Mouse (Mus musculus) skeletal muscle tissue, postnatal 0 days (tissue): ENCODE data around the gene Rgs1. TPM values are rescaled to one million over a fixed set of nuclear protein-coding genes. Genes with fewer than 3 reads are reported as not detected.

Experiments
- polyA plus RNA-seq: library from polyadenylated mRNA; unstranded; fragments of >200 nt; fragmentation: Nextera tagmentation; extraction: Ambion mirVana; gene quantifications from 2 replicates; pipeline ENCODE4 v1.2.1, GENCODE M21; 2015

The Rgs1 gene
- 0.55 and 0.82 TPM in 2 replicates for polyA plus RNA-seq

DNA sequence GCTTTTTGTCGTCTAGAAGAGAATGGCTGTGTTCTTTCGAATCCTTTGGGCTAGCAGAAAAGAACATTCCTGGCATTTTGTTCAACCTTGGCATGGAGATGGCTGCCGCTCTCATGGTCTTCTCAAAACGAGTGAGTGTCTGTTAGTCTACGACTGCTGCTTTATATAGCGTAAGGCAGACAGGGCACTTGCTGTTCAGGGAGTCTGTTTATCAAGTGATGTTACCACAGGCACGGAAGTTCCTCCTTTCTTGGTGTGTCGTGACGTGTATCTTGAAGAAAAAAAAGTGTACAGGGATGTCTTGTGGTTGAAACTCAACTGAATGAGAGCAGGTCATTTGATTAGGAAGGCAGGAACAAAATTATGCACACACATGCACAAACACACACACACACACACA lies at the start of gene Rgs1:
Rgs1 (minus strand) TSS at position 320 of the 400 bp plus-strand sequence.

Other genes starting within 250 kb of the Rgs1 start
- gene Rgs2, start 245.1 kb downstream of the Rgs1 start, polyA plus RNA-seq, result 58.8 and 100 TPM in 2 replicates
- gene Rgs13, start 71.9 kb downstream of the Rgs1 start, polyA plus RNA-seq, result 1.8 and 3.3 TPM in 2 replicates